19 mouse cellular contexts compared by ENCODE assay signal in genomic region chr9:92309077-92309476, GRCm38 (mm10). TPM values are rescaled to one million over a fixed set of nuclear protein-coding genes. Genes with fewer than 3 reads are reported as not detected.
A peak's percentile ranks its signal among the peaks of the same experiment; 100 is the strongest.
DNase-seq lines count a peak whose midpoint lies in the region; TF ChIP-seq lines count a peak whose summit lies in the region.
"Had no signal": no experiment of that assay in that cellular context is flagged by ENCODE, and none has a peak within 500 bp of the region (broad histone marks: within the 10 kb centered on the region; RNA-seq: fewer than 3 reads in every experiment).

TSS of gene 1700057G04Rik (plus strand) at chr9:92309377.

- no peak for TF ChIP-seq CTCF in testis, adult 2 months (IDR thresholded peaks at IDR 0.05; ENCODE audit: control insufficient read depth, insufficient read depth, insufficient replicate concordance, low read depth, low read length)

- H3K36me3 ChIP-seq in testis, adult 2 months (ENCODE audit: control insufficient read depth, insufficient read depth, low read length), result no peaks in the 10 kb centered on the region
- H3K36me3 ChIP-seq: G1E had no signal

- H3K4me1 ChIP-seq in testis, adult 2 months (ENCODE audit: control insufficient read depth, insufficient read depth, low read length), result no peaks in the 10 kb centered on the region

- TF ChIP-seq POLR2A in testis, adult 2 months (IDR thresholded peaks at IDR 0.05; ENCODE audit: control insufficient read depth, low read depth, low read length), result no peak

- H3K27me3 ChIP-seq in testis, adult 2 months (ENCODE audit: control insufficient read depth, insufficient read depth, low read length), result no peaks in the 10 kb centered on the region
- H3K27me3 ChIP-seq: CH12.LX, Patski had no signal

- H3K27ac ChIP-seq in testis, adult 2 months (ENCODE audit: control insufficient read depth, insufficient read depth, low read depth, low read length), result no peak within 1 kb of the TSS

- no peak for DNase-seq in testis, postnatal 10 days (ENCODE audit: low spot score)
- DNase-seq: adrenal gland, adult 2 months; adrenal gland, adult 8-10 months; adrenal gland, postnatal 10 days; adrenal gland, postnatal 14 days; adrenal gland, postnatal 25 days; adrenal gland, postnatal 36 days; B cell, adult 2 months; cerebellum, adult 11 months; cerebellum, adult 11-12 months; cerebellum, adult 18-20 months; cerebellum, adult 2 months had no signal

- H3K4me3 ChIP-seq in testis, adult 2 months (ENCODE audit: control insufficient read depth, low read depth, low read length), result peak within 1 kb of the TSS; percentile 32; the same call in 1 of the 2 replicates

RNA-seq across cellular contexts. Expression of gene 1700057G04Rik, which starts in this region (rescaled TPM):
- polyA plus RNA-seq in testis, adult 2 months (2012; rRNA removed), result 139 and 170 TPM in 2 replicates
- polyA plus RNA-seq: activated CD4-positive, CD25-positive, alpha-beta regulatory T cell, adult 4 months; adrenal gland, adult 2 months; brain, embryonic 14.5 days; CD4-positive, CD25-positive, alpha-beta regulatory T cell, adult 4 months; cerebellum, adult 2 months; G1E; Patski had no signal
